Mouse (Mus musculus): ENCODE measurements around the gene P2ry10. TPM values are rescaled to one million over a fixed set of nuclear protein-coding genes. Genes with fewer than 3 reads are reported as not detected.

Gene P2ry10
- 237 to 268 TPM (median 261 TPM) in 4 replicates for total RNA-seq (2023; ENCODE audit: inconsistent age)

DNA sequence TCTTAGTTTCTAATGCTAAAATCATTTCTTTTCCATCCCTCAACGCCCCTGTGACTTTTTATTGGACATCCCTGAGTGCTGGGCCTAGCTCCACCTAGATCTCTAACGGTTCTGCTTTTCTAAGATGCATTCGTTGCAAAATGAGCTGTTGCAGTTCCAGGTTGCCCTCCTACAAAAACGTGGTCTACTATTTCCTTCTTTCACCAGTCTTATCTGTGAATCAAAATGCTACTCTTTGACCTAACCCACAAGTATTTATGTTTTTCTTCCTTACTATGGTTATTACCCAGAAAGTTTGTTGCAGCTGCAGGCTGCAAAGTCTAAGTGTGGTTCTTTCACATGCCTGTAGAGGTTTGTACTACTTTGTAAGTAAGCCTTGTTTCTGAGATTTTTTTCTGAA, at the start of gene P2ry10:
Gene P2ry10, plus strand, starts transcription at position 316 of the 400 bp plus-strand sequence.

GRCm38 (mm10) chrX:107148681-107149080, 60.4 kb downstream of the P2ry10 start, which contains the start of gene P2ry10b:
Gene P2ry10b, plus strand, starts transcription at chrX:107148927.

Other genes starting within 250 kb of the P2ry10 start
- gene Rtl3, start 247.8 kb upstream of the P2ry10 start, total RNA-seq (2023; ENCODE audit: inconsistent age): not detected in 4 replicates
- not detected in 4 replicates for gene Lpar4, start 167.9 kb upstream of the P2ry10 start, total RNA-seq (2023; ENCODE audit: inconsistent age)
- gene P2ry10b, start 60.4 kb downstream of the P2ry10 start, total RNA-seq (2023; ENCODE audit: inconsistent age): 33.3 to 37.6 TPM (median 35.4 TPM) in 4 replicates
- gene Gpr174, start 167.4 kb downstream of the P2ry10 start, total RNA-seq (2023; ENCODE audit: inconsistent age): 80.2 to 90.9 TPM (median 83.7 TPM) in 4 replicates

Measured in B cell, adult (primary cell).